Mouse (Mus musculus) spleen, postnatal 14 days (tissue): ENCODE measurements around the gene Dlx6.

Experiments
- DNase-seq, 2 experiments: peaks; one replicate each; pipeline ENCODE4 v3.0.0; 2021 to 2022; ENCODE audit warnings: low spot score in 2 of 2

Gene Dlx6

GRCm38 (mm10) chr6:6859950-6860410, 3.2 kb upstream of the Dlx6 start:
- DNase-seq: no peak

- no peak for DNase-seq
Observed at GRCm38 (mm10) chr6:6860411-6861085, 2.6 kb upstream of the Dlx6 start.

GRCm38 (mm10) chr6:6861086-6861797, 1.9 kb upstream of the Dlx6 start:
- no peak for DNase-seq

GRCm38 (mm10) chr6:6861798-6862428, 1.2 kb upstream of the Dlx6 start:
- no peak for DNase-seq

GRCm38 (mm10) chr6:6862611-6863010, 523 bp upstream of the Dlx6 start:
- DNase-seq: no peak

GRCm38 (mm10) chr6:6863955-6864354, 821 bp downstream of the Dlx6 start:
- no peak for DNase-seq

GRCm38 (mm10) chr6:6864441-6865440, 1.6 kb downstream of the Dlx6 start:
- DNase-seq: no peak

GRCm38 (mm10) chr6:6867031-6867430, 3.9 kb downstream of the Dlx6 start:
- DNase-seq: no peak

- DNase-seq: no peak
Observed at GRCm38 (mm10) chr6:6869041-6869685, 6.0 kb downstream of the Dlx6 start.

GRCm38 (mm10) chr6:6869961-6870800, 7.0 kb downstream of the Dlx6 start:
- no peak for DNase-seq

- DNase-seq: no peak
Observed at GRCm38 (mm10) chr6:6870876-6871420, 7.8 kb downstream of the Dlx6 start.

GRCm38 (mm10) chr6:6871692-6872091, 8.6 kb downstream of the Dlx6 start:
- no peak for DNase-seq

- no peak for DNase-seq
Observed at GRCm38 (mm10) chr6:6872873-6873272, 9.7 kb downstream of the Dlx6 start.

GRCm38 (mm10) chr6:6873476-6874072, 10.4 kb downstream of the Dlx6 start:
- no peak for DNase-seq

- no peak for DNase-seq
Observed at GRCm38 (mm10) chr6:6874073-6874771, 11.1 kb downstream of the Dlx6 start.

GRCm38 (mm10) chr6:6875136-6875535, 12.0 kb downstream of the Dlx6 start:
- no peak for DNase-seq

- no peak for DNase-seq
Observed at GRCm38 (mm10) chr6:6875676-6876075, 12.5 kb downstream of the Dlx6 start.

- DNase-seq: no peak
Observed at GRCm38 (mm10) chr6:6876231-6876630, 13.1 kb downstream of the Dlx6 start.

- DNase-seq: no peak
Observed at GRCm38 (mm10) chr6:6876731-6877130, 13.6 kb downstream of the Dlx6 start.
